Mouse (Mus musculus): ENCODE data around the gene Col16a1. TPM values are rescaled to one million over a fixed set of nuclear protein-coding genes. Genes with fewer than 3 reads are reported as not detected.

Col16a1 gene
- polyA plus RNA-seq, 1 experiment from 2014 or later, result 5.6 TPM

GRCm38 (mm10) chr4:130012234-130012633, 35.4 kb upstream of the Col16a1 start:
- Histone ChIP-seq H3K9ac (replicated peaks; ENCODE audit: low read length) (no peak overlapping the region), H3K4me2 (ENCODE audit: low read depth, low read length) (no peak overlapping the region), H3K27ac (replicated peaks; ENCODE audit: low read depth, low read length) (no peak overlapping the region), H3K27me3 (ENCODE audit: control insufficient read depth, insufficient read depth, low read length) (peaks cover 7% of the 10 kb centered on the region), H3K4me3 (ENCODE audit: low read depth, low read length) (no peak overlapping the region), H3K9me3 (replicated peaks; ENCODE audit: control insufficient read depth, low read length) (no peaks in the 10 kb centered on the region), H3K4me1 (ENCODE audit: control insufficient read depth, insufficient read depth, low read length) (peaks cover 3% of the 10 kb centered on the region; the same call in 1 of the 2 replicates), H3K36me3 (replicated peaks; ENCODE audit: control insufficient read depth, insufficient read depth, low read depth, low read length) (no peaks in the 10 kb centered on the region)
- ATAC-seq (replicated peaks; ENCODE audit: insufficient number of reproducible peaks, low FRiP score, low TSS enrichment, low read depth) (no peak), DNase-seq (ENCODE audit: low spot score) (no peak)
- 79% methylated on average over 6 of the region's 6 CpGs for WGBS

- Histone ChIP-seq H3K36me3 (replicated peaks; ENCODE audit: control insufficient read depth, insufficient read depth, low read depth, low read length) (no peaks in the 10 kb centered on the region), H3K4me1 (ENCODE audit: control insufficient read depth, insufficient read depth, low read length) (peaks cover 3% of the 10 kb centered on the region; the same call in 1 of the 2 replicates), H3K4me2 (ENCODE audit: low read depth, low read length) (no peak overlapping the region), H3K9me3 (replicated peaks; ENCODE audit: control insufficient read depth, low read length) (no peaks in the 10 kb centered on the region), H3K27me3 (ENCODE audit: control insufficient read depth, insufficient read depth, low read length) (peaks cover 2% of the 10 kb centered on the region; the same call in 1 of the 2 replicates), H3K9ac (replicated peaks; ENCODE audit: low read length) (no peak overlapping the region), H3K4me3 (ENCODE audit: low read depth, low read length) (no peak overlapping the region), H3K27ac (replicated peaks; ENCODE audit: low read depth, low read length) (no peak overlapping the region)
- ATAC-seq (replicated peaks; ENCODE audit: insufficient number of reproducible peaks, low FRiP score, low TSS enrichment, low read depth) (0 out of 2 replicates have a peak, but pooled peaks have one; percentile 15), DNase-seq (ENCODE audit: low spot score) (no peak)
- WGBS, result 67% methylated on average over 10 of the region's 10 CpGs
These were observed 34.5 kb upstream of the Col16a1 start for GRCm38 (mm10) chr4:130013111-130013510.

GRCm38 (mm10) chr4:130016010-130016409, 31.6 kb upstream of the Col16a1 start:
- no peak overlapping the region for H3K4me2 ChIP-seq (ENCODE audit: low read depth, low read length)
- H3K27me3 ChIP-seq (ENCODE audit: control insufficient read depth, insufficient read depth, low read length), result peaks cover 2% of the 10 kb centered on the region; the same call in 1 of the 2 replicates
- no peaks in the 10 kb centered on the region for H3K9me3 ChIP-seq (replicated peaks; ENCODE audit: control insufficient read depth, low read length)
- no peak for DNase-seq (ENCODE audit: low spot score)
- no peak overlapping the region for H3K27ac ChIP-seq (replicated peaks; ENCODE audit: low read depth, low read length)
- H3K4me1 ChIP-seq (ENCODE audit: control insufficient read depth, insufficient read depth, low read length), result peaks cover 3% of the 10 kb centered on the region; the same call in 1 of the 2 replicates
- no peak overlapping the region for H3K4me3 ChIP-seq (ENCODE audit: low read depth, low read length)
- WGBS, result 63% methylated on average over 4 of the region's 4 CpGs
- no peak overlapping the region for H3K9ac ChIP-seq (replicated peaks; ENCODE audit: low read length)
- no peak for ATAC-seq (replicated peaks; ENCODE audit: insufficient number of reproducible peaks, low FRiP score, low TSS enrichment, low read depth)
- no peaks in the 10 kb centered on the region for H3K36me3 ChIP-seq (replicated peaks; ENCODE audit: control insufficient read depth, insufficient read depth, low read depth, low read length)

GRCm38 (mm10) chr4:130017036-130017674, 30.5 kb upstream of the Col16a1 start:
- H3K9ac ChIP-seq (replicated peaks; ENCODE audit: low read length), result no peak overlapping the region
- peaks cover 3% of the 10 kb centered on the region; the same call in 1 of the 2 replicates for H3K4me1 ChIP-seq (ENCODE audit: control insufficient read depth, insufficient read depth, low read length)
- H3K36me3 ChIP-seq (replicated peaks; ENCODE audit: control insufficient read depth, insufficient read depth, low read depth, low read length), result no peaks in the 10 kb centered on the region
- 68% methylated on average over 18 of the region's 18 CpGs for WGBS
- no peak overlapping the region for H3K4me3 ChIP-seq (ENCODE audit: low read depth, low read length)
- ATAC-seq (replicated peaks; ENCODE audit: insufficient number of reproducible peaks, low FRiP score, low TSS enrichment, low read depth), result no peak
- no peak overlapping the region for H3K4me2 ChIP-seq (ENCODE audit: low read depth, low read length)
- H3K27ac ChIP-seq (replicated peaks; ENCODE audit: low read depth, low read length), result no peak overlapping the region
- H3K27me3 ChIP-seq (ENCODE audit: control insufficient read depth, insufficient read depth, low read length), result 0 out of 2 replicates have a peak, but pooled peaks cover 2% of the 10 kb centered on the region
- no peaks in the 10 kb centered on the region for H3K9me3 ChIP-seq (replicated peaks; ENCODE audit: control insufficient read depth, low read length)
- no peak for DNase-seq (ENCODE audit: low spot score)

GRCm38 (mm10) chr4:130022952-130023351, 24.7 kb upstream of the Col16a1 start:
- H3K9me3 ChIP-seq (replicated peaks; ENCODE audit: control insufficient read depth, low read length), result no peaks in the 10 kb centered on the region
- H3K27ac ChIP-seq (replicated peaks; ENCODE audit: low read depth, low read length), result no peak overlapping the region
- DNase-seq (ENCODE audit: low spot score), result no peak
- H3K4me2 ChIP-seq (ENCODE audit: low read depth, low read length), result no peak overlapping the region
- H3K4me1 ChIP-seq (ENCODE audit: control insufficient read depth, insufficient read depth, low read length), result no peaks in the 10 kb centered on the region
- H3K4me3 ChIP-seq (ENCODE audit: low read depth, low read length), result no peak overlapping the region
- no peaks in the 10 kb centered on the region for H3K27me3 ChIP-seq (ENCODE audit: control insufficient read depth, insufficient read depth, low read length)
- H3K36me3 ChIP-seq (replicated peaks; ENCODE audit: control insufficient read depth, insufficient read depth, low read depth, low read length), result no peaks in the 10 kb centered on the region
- ATAC-seq (replicated peaks; ENCODE audit: insufficient number of reproducible peaks, low FRiP score, low TSS enrichment, low read depth), result no peak
- WGBS, result 88% methylated on average over 8 of the region's 8 CpGs
- H3K9ac ChIP-seq (replicated peaks; ENCODE audit: low read length), result no peak overlapping the region

- Histone ChIP-seq H3K4me2 (ENCODE audit: low read depth, low read length) (no peak overlapping the region), H3K4me1 (ENCODE audit: control insufficient read depth, insufficient read depth, low read length) (no peaks in the 10 kb centered on the region), H3K9me3 (replicated peaks; ENCODE audit: control insufficient read depth, low read length) (no peaks in the 10 kb centered on the region), H3K36me3 (replicated peaks; ENCODE audit: control insufficient read depth, insufficient read depth, low read depth, low read length) (no peaks in the 10 kb centered on the region), H3K9ac (replicated peaks; ENCODE audit: low read length) (no peak overlapping the region), H3K4me3 (ENCODE audit: low read depth, low read length) (no peak overlapping the region), H3K27me3 (ENCODE audit: control insufficient read depth, insufficient read depth, low read length) (no peaks in the 10 kb centered on the region), H3K27ac (replicated peaks; ENCODE audit: low read depth, low read length) (no peak overlapping the region)
- 77% methylated on average over 10 of the region's 10 CpGs for WGBS
- no peak for ATAC-seq (replicated peaks; ENCODE audit: insufficient number of reproducible peaks, low FRiP score, low TSS enrichment, low read depth)
- no peak for DNase-seq (ENCODE audit: low spot score)
These were observed 24.0 kb upstream of the Col16a1 start for GRCm38 (mm10) chr4:130023511-130024231.

- ATAC-seq (replicated peaks; ENCODE audit: insufficient number of reproducible peaks, low FRiP score, low TSS enrichment, low read depth) (no peak), DNase-seq (ENCODE audit: low spot score) (peak; percentile 63)
- Histone ChIP-seq H3K27me3 (ENCODE audit: control insufficient read depth, insufficient read depth, low read length) (no peaks in the 10 kb centered on the region), H3K4me1 (ENCODE audit: control insufficient read depth, insufficient read depth, low read length) (no peaks in the 10 kb centered on the region), H3K27ac (replicated peaks; ENCODE audit: low read depth, low read length) (no peak overlapping the region), H3K9me3 (replicated peaks; ENCODE audit: control insufficient read depth, low read length) (no peaks in the 10 kb centered on the region), H3K36me3 (replicated peaks; ENCODE audit: control insufficient read depth, insufficient read depth, low read depth, low read length) (no peaks in the 10 kb centered on the region), H3K4me2 (ENCODE audit: low read depth, low read length) (no peak overlapping the region), H3K4me3 (ENCODE audit: low read depth, low read length) (no peak overlapping the region), H3K9ac (replicated peaks; ENCODE audit: low read length) (no peak overlapping the region)
- 47% methylated on average over 8 of the region's 8 CpGs for WGBS
These were observed 22.1 kb upstream of the Col16a1 start for GRCm38 (mm10) chr4:130025544-130025943.

- no peaks in the 10 kb centered on the region for H3K9me3 ChIP-seq (replicated peaks; ENCODE audit: control insufficient read depth, low read length)
- 84% methylated on average over 2 of the region's 2 CpGs for WGBS
- H3K27ac ChIP-seq (replicated peaks; ENCODE audit: low read depth, low read length), result no peak overlapping the region
- ATAC-seq (replicated peaks; ENCODE audit: insufficient number of reproducible peaks, low FRiP score, low TSS enrichment, low read depth) (no peak), DNase-seq (ENCODE audit: low spot score) (no peak)
- no peaks in the 10 kb centered on the region for H3K36me3 ChIP-seq (replicated peaks; ENCODE audit: control insufficient read depth, insufficient read depth, low read depth, low read length)
- no peaks in the 10 kb centered on the region for H3K4me1 ChIP-seq (ENCODE audit: control insufficient read depth, insufficient read depth, low read length)
- H3K4me2 ChIP-seq (ENCODE audit: low read depth, low read length), result no peak overlapping the region
- no peak overlapping the region for H3K9ac ChIP-seq (replicated peaks; ENCODE audit: low read length)
- H3K27me3 ChIP-seq (ENCODE audit: control insufficient read depth, insufficient read depth, low read length), result no peaks in the 10 kb centered on the region; the same call in 1 of the 2 replicates
- no peak overlapping the region for H3K4me3 ChIP-seq (ENCODE audit: low read depth, low read length)
These were observed 16.5 kb upstream of the Col16a1 start for GRCm38 (mm10) chr4:130031146-130031545.

Measured in embryonic facial prominence, embryonic 11.5 days (tissue).